Mouse (Mus musculus): Measurements from ENCODE around the gene Fermt2.

Gene Fermt2

DNA sequence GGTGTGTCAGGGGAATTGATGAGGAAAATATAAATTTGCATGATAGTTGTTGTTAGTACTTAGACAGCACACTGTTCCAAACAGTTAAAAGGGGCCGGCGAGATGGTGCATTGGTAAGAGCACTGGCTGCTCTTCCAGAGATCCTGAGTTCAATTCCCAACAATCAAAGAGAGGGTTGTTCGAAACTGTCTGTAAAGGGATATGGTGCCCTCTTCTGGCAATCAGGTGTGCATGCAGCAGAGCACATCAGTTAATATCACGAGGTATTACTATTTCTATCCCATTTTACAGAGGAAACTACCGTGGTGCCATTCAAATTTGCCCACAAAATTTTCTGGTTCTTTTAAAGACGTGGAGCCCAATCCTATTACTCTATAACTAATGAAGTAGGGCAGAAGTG lies 95.7 kb downstream of the Fermt2 start:
- DNase-seq (ENCODE audit: extremely low spot score), result no peak

GRCm38 (mm10) chr14:45432003-45432402 lies 97.9 kb downstream of the Fermt2 start:
- no peak for DNase-seq (ENCODE audit: extremely low spot score)

DNA sequence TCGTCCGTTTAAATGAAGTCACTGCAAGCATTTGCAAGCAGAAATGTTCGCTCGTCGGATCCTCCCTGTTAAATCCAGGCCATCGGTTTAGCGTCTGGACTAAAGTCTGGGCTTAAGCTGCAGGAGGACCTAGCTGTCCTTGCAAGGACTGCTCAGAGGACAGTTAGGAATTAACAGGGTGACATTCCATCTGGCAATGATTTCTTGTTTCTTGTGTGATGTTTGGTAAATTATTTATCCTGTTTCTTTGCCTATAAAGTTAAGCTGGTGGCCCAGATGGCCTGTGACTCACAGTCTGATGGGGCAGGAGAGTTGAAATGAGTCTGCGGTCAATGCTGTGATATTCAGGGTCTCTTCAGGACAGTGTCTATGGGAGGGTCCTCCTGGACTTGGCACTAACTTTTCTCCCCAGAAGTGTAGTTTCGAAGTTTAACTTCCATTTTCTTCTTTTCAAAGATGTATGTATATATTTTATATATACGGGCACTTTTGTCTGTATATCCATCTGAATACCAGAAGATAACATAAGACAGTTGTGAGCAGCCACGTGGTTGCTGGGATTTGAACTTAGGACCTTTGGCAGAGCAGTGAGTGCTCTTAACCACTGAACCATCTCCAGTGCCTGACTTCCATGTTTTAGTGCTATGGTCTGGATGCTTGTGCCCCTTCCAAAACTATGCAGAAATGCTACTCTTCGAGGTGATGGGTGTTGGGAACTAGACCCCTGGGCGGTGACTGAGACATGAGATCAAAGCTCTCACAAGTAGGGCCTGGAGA lies 99.7 kb downstream of the Fermt2 start:
- no peak for DNase-seq (ENCODE audit: extremely low spot score)

DNA sequence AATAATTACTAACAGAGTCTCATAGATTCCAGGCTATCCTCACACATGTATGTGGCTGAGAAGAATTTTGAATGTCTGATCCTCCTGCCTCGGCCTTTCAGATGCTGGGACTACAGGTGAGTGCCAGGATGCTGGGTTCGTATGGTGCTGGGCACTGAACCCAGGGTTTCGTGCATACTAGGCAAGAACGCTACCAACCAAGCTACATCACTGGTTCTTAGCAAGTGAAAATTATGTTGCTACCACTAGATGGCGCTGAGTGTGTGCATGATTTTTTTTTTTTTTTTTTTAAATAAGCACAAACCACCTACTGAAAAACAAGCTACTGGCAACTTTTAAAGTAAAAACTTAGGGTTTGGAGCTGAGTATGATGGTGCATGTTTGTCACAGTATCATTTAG lies 106.7 kb downstream of the Fermt2 start:
- peak; percentile 62 for DNase-seq (ENCODE audit: extremely low spot score)

DNA sequence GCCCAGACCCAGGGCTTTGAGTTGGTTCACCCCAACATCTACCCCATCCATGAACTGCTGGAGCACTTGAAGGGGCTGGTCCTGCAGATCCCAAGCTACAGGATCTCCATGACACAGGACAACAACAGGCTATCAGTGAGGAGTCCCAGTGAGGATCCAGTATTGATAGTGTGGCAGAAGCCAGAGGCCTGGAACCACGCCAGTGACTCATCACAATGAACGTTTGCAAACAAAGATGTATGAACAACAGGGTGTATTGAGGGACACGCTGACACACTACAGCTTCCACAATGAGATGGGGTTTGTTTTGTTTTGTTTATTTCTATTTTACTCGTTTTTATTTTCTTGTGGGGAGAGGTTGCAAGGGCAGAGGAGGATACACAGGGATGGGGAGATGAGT lies 107.5 kb downstream of the Fermt2 start:
- no peak for DNase-seq (ENCODE audit: extremely low spot score)

- no peak for DNase-seq (ENCODE audit: extremely low spot score)
These were observed 110.6 kb downstream of the Fermt2 start for GRCm38 (mm10) chr14:45419323-45419722.

- DNase-seq (ENCODE audit: extremely low spot score), result no peak
These were observed 111.4 kb downstream of the Fermt2 start for GRCm38 (mm10) chr14:45418553-45418952.

- DNase-seq (ENCODE audit: extremely low spot score), result no peak
These were observed 113.7 kb downstream of the Fermt2 start for GRCm38 (mm10) chr14:45416265-45416664.

Data from embryo, embryonic 9.5 days (tissue).